Mouse (Mus musculus): Measurements from ENCODE around the gene Kcne4. TPM values are rescaled to one million over a fixed set of nuclear protein-coding genes. Genes with fewer than 3 reads are reported as not detected.
"Not testable (repeated sequence)": the region's sequence is repeated elsewhere in the genome, so short reads cannot be mapped to it uniquely, and the experiment has no call there.

The Kcne4 gene
- polyA plus RNA-seq (2015; fragmentation: Nextera tagmentation; extraction: Ambion mirVana) = 2.4 TPM in 2 replicates

GRCm38 (mm10) chr1:78816639-78817038, at the start of gene Kcne4:
Kcne4 (plus strand) TSS chr1:78816758.
- Histone ChIP-seq H3K36me3 (no peaks in the 10 kb centered on the region), H3K4me2 (no peak within 1 kb of the TSS), H3K9me3 (no peaks in the 10 kb centered on the region), H3K4me1 (replicated peaks) (peaks cover 23% of the 10 kb centered on the region), H3K4me3 (no peak within 1 kb of the TSS), H3K27ac (no peak within 1 kb of the TSS), H3K27me3 (no peaks in the 10 kb centered on the region), H3K9ac (no peak within 1 kb of the TSS)
- ATAC-seq (ENCODE audit: low FRiP score) = no peak
- 80% methylated on average over 10 of the region's 10 CpGs for WGBS

DNA sequence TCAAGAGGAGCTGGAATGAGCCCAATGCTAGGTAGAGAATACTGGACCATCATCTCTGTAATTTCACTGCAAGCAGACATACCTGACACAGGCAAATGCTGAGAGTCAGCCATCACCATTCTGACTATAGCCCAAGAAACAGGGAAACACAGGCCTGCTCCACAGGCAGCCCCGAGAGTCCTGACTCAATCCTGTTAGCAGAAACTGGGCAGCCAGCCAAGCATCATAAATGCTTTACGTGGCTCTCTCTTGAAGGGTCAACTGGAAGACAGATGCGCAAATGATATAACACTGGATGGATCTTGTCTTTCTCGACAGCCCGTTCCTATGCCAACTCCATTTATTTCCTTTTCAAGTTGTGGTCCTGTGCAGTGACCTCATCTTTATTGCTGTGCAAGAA, 34.7 kb upstream of the Kcne4 start:
- no peak overlapping the region for H3K4me3 ChIP-seq
- ATAC-seq (ENCODE audit: low FRiP score) = peak; percentile 76
- no peaks in the 10 kb centered on the region for H3K36me3 ChIP-seq
- whole genome bisulfite sequencing = 41% methylated on average over 5 of the region's 5 CpGs
- no peak overlapping the region for H3K9ac ChIP-seq
- peaks cover 8% of the 10 kb centered on the region; the same call in 1 of the 2 replicates for H3K4me1 ChIP-seq (replicated peaks)
- H3K27me3 ChIP-seq = no peaks in the 10 kb centered on the region
- H3K4me2 ChIP-seq = no peak overlapping the region
- no peaks in the 10 kb centered on the region for H3K9me3 ChIP-seq
- no peak overlapping the region; the same call in 1 of the 2 replicates for H3K27ac ChIP-seq

DNA sequence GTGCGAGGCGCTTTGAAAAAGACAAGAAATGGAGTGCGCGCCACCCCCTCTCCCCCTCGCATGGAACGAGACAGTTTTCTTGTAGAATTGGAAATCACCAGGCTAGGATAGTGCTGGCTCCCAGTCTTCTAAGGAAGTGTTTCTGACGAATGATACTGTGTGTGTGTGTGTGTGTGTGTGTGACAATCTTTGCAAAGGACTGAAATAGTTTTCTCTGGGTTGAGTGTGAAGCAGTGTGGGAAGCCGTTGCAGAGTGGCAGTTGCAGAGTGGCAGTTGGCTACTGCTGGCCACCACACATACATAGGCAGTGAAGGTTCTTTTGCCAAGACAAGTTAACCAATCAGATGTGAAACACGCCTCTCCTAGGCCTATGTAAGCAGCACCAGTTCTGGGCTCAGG, 31.6 kb upstream of the Kcne4 start:
- not testable (repeated sequence) for H3K27ac ChIP-seq; H3K27me3 ChIP-seq; H3K4me2 ChIP-seq; ATAC-seq (ENCODE audit: low FRiP score); H3K9me3 ChIP-seq; H3K4me3 ChIP-seq; H3K4me1 ChIP-seq (replicated peaks); H3K36me3 ChIP-seq; H3K9ac ChIP-seq
- 96% methylated on average over 9 of the region's 9 CpGs for WGBS

- H3K27ac ChIP-seq = no peak overlapping the region
- H3K27me3 ChIP-seq = no peaks in the 10 kb centered on the region
- H3K4me1 ChIP-seq (replicated peaks) = no peaks in the 10 kb centered on the region
- H3K4me3 ChIP-seq = no peak overlapping the region
- H3K4me2 ChIP-seq = no peak overlapping the region
- H3K9ac ChIP-seq = no peak overlapping the region
- H3K9me3 ChIP-seq = no peaks in the 10 kb centered on the region
- WGBS = 33% methylated on average over 1 of the region's 1 CpGs
- ATAC-seq (ENCODE audit: low FRiP score) = no peak
- H3K36me3 ChIP-seq = no peaks in the 10 kb centered on the region
Measured at GRCm38 (mm10) chr1:78789744-78790143, 26.8 kb upstream of the Kcne4 start.

GRCm38 (mm10) chr1:78807428-78807827, 9.1 kb upstream of the Kcne4 start:
- Histone ChIP-seq H3K27ac (no peak overlapping the region), H3K27me3 (no peaks in the 10 kb centered on the region), H3K4me1 (replicated peaks) (no peaks in the 10 kb centered on the region), H3K4me2 (no peak overlapping the region), H3K9ac (no peak overlapping the region), H3K9me3 (no peaks in the 10 kb centered on the region), H3K4me3 (no peak overlapping the region), H3K36me3 (no peaks in the 10 kb centered on the region)
- ATAC-seq (ENCODE audit: low FRiP score) = no peak

- Histone ChIP-seq H3K36me3 (no peaks in the 10 kb centered on the region), H3K27me3 (no peaks in the 10 kb centered on the region), H3K4me1 (replicated peaks) (no peaks in the 10 kb centered on the region), H3K4me2 (no peak overlapping the region), H3K9me3 (no peaks in the 10 kb centered on the region), H3K27ac (no peak overlapping the region), H3K9ac (no peak overlapping the region), H3K4me3 (no peak overlapping the region)
- no peak for ATAC-seq (ENCODE audit: low FRiP score)
- 80% methylated on average over 4 of the region's 4 CpGs for WGBS
Measured at GRCm38 (mm10) chr1:78809819-78810218, 6.7 kb upstream of the Kcne4 start.

- ATAC-seq (ENCODE audit: low FRiP score) = no peak
- H3K4me1 ChIP-seq (replicated peaks) = no peaks in the 10 kb centered on the region
- no peak overlapping the region for H3K27ac ChIP-seq
- H3K9me3 ChIP-seq = no peaks in the 10 kb centered on the region
- no peaks in the 10 kb centered on the region for H3K27me3 ChIP-seq
- H3K4me2 ChIP-seq = no peak overlapping the region
- H3K9ac ChIP-seq = no peak overlapping the region
- 91% methylated on average over 3 of the region's 3 CpGs for WGBS
- H3K4me3 ChIP-seq = no peak overlapping the region
- H3K36me3 ChIP-seq = no peaks in the 10 kb centered on the region
Measured at GRCm38 (mm10) chr1:78810904-78811303, 5.7 kb upstream of the Kcne4 start.

DNA sequence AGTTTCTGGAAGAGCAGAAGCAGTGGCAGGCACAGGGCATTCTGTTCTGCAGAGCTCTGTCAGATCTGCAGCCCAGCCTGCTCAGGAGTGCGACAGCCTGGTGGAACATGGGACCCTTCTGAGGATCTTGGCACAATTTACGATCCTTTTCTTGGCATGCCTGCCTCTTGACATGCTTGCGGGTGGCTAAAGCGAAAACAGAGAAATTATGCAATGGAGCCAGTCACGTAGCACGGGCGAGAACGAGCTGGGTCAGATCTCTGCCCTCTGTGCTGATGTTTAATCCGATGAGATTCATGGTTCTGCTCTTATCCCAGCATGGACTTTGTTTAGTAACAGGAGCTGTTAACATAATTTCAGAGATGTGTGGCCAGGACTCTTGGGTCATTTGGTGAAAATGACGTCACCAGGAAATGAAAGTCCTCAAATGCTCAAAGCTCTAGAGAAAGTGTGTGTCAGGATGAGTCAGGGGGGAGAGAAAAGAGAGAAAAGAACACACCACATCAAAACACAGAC, 4.5 kb upstream of the Kcne4 start:
- ATAC-seq (ENCODE audit: low FRiP score) = no peak
- 82% methylated on average over 10 of the region's 10 CpGs for WGBS

GRCm38 (mm10) chr1:78817756-78818155, 1.2 kb downstream of the Kcne4 start:
- 90% methylated on average over 16 of the region's 16 CpGs for WGBS
- no peak for ATAC-seq (ENCODE audit: low FRiP score)
- Histone ChIP-seq H3K36me3 (no peaks in the 10 kb centered on the region), H3K27ac (no peak overlapping the region), H3K9me3 (no peaks in the 10 kb centered on the region), H3K27me3 (no peaks in the 10 kb centered on the region), H3K9ac (no peak overlapping the region), H3K4me3 (no peak overlapping the region), H3K4me2 (no peak overlapping the region), H3K4me1 (replicated peaks) (peaks cover 23% of the 10 kb centered on the region)

More for the DNA sequence above, 4.5 kb upstream of the Kcne4 start:
- Histone ChIP-seq H3K4me1 (replicated peaks) (no peaks in the 10 kb centered on the region), H3K27me3 (no peaks in the 10 kb centered on the region), H3K27ac (no peak overlapping the region), H3K36me3 (no peaks in the 10 kb centered on the region), H3K4me2 (no peak overlapping the region), H3K9me3 (no peaks in the 10 kb centered on the region), H3K4me3 (no peak overlapping the region), H3K9ac (no peak overlapping the region)

DNA sequence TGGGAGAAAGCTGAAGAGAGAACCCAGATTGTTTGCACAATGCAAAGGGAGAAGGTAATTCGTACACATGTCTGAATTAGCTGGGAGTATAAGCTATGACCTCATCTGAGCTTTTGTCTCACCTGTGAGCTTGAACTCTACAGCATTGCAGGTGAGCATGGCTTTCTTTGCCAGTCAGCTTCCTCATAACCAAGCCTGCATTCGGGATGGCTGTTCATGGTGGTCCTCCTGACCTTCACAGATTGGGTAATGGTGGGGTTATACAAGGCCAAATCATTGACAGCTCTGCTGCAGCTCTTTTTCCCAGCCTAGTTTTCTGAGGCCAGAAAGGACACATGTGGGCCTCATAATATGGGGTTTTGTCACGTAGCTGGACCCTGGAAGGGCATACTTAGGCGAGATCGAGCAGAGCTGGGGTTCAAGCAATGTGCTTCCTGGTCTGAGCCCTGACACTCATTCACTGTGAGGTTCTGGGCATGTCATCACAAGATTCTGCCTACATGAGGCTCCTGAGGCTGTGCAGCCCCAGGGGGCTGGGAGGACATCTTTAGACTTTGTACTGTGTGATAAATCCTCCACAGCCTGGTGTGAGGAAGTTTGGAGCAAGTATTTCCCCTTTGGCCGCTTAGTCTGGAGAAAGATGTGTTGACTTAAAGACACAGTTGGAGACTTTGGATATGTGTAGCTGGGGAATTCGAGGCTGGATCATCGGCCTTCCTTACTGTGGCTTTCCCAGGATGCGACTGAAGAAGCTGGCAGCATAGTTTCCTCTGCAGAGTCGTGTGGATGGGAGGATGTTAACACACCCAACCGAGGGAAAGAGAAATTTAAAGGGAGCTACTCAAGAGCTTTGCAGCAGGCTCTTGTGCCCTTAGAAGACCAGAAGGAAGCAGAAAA, 2.3 kb downstream of the Kcne4 start:
- WGBS = 71% methylated on average over 11 of the region's 11 CpGs
- H3K4me3 ChIP-seq = no peak overlapping the region
- no peaks in the 10 kb centered on the region for H3K27me3 ChIP-seq
- H3K9ac ChIP-seq = no peak overlapping the region
- H3K36me3 ChIP-seq = no peaks in the 10 kb centered on the region
- H3K27ac ChIP-seq = peak overlapping the region; percentile 40; the same call in 1 of the 2 replicates
- no peak overlapping the region for H3K4me2 ChIP-seq
- no peak for ATAC-seq (ENCODE audit: low FRiP score)
- peaks cover 23% of the 10 kb centered on the region for H3K4me1 ChIP-seq (replicated peaks)
- no peaks in the 10 kb centered on the region for H3K9me3 ChIP-seq

- Histone ChIP-seq H3K27me3 (no peaks in the 10 kb centered on the region), H3K4me3 (no peak overlapping the region), H3K9me3 (no peaks in the 10 kb centered on the region), H3K9ac (no peak overlapping the region), H3K36me3 (no peaks in the 10 kb centered on the region), H3K4me2 (no peak overlapping the region), H3K4me1 (replicated peaks) (peaks cover 23% of the 10 kb centered on the region), H3K27ac (no peak overlapping the region)
- WGBS = 47% methylated on average over 7 of the region's 7 CpGs
- ATAC-seq (ENCODE audit: low FRiP score) = peak; percentile 53; the same call in 1 of the 2 replicates
Measured at GRCm38 (mm10) chr1:78819592-78819991, 3.0 kb downstream of the Kcne4 start.

DNA sequence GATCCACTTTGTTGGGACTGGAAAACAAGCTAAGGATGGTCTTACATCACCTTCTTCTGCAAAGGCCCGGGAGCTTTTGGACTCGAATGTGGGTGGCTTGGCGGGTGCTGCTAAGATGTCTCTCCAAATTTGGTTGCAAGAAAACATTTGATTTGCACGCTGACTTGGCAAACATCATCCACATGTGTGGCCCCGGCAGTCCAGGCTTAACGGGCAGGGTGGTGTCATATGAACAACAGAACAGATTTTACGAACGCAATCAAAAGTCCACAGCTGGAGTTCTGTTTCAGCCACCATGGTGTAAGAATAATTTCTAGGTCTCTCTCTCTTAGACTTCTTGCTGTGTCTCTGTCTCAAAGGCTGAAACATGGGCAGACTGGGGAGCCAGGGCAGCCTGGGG, 3.6 kb downstream of the Kcne4 start:
- Histone ChIP-seq H3K36me3 (no peaks in the 10 kb centered on the region), H3K9me3 (no peaks in the 10 kb centered on the region), H3K9ac (no peak overlapping the region), H3K4me1 (replicated peaks) (peaks cover 23% of the 10 kb centered on the region), H3K27ac (no peak overlapping the region), H3K4me3 (no peak overlapping the region), H3K27me3 (no peaks in the 10 kb centered on the region), H3K4me2 (no peak overlapping the region)
- no peak for ATAC-seq (ENCODE audit: low FRiP score)
- 70% methylated on average over 8 of the region's 8 CpGs for WGBS

DNA sequence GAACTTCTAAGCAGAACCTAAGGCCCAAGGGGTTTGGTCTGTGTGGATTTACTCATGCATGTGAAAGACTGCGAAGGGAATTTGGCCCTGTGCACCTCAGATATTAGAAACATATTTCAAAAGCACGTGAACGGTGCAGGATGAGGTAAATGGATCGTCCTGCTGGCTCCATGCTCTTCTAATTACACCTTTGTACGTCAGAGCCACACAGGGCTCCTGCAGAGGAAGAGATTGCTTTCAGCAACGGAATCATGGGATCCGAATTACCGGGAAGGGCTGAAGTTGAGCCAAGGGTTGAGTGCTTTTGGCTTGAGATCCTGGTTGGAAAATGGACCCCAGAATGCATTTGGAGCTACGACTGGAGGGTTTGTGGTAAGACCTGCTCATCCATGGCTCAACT, 4.6 kb downstream of the Kcne4 start:
- no peak for ATAC-seq (ENCODE audit: low FRiP score)
- Histone ChIP-seq H3K9ac (no peak overlapping the region), H3K4me1 (replicated peaks) (peaks cover 23% of the 10 kb centered on the region), H3K36me3 (no peaks in the 10 kb centered on the region), H3K9me3 (no peaks in the 10 kb centered on the region), H3K27ac (no peak overlapping the region), H3K4me3 (no peak overlapping the region), H3K27me3 (no peaks in the 10 kb centered on the region), H3K4me2 (no peak overlapping the region)
- 65% methylated on average over 9 of the region's 9 CpGs for WGBS

Measured in hindbrain, embryonic 13.5 days (tissue).